Comparison of ENCODE assay signal across 6 mouse cellular contexts in the genomic region with DNA sequence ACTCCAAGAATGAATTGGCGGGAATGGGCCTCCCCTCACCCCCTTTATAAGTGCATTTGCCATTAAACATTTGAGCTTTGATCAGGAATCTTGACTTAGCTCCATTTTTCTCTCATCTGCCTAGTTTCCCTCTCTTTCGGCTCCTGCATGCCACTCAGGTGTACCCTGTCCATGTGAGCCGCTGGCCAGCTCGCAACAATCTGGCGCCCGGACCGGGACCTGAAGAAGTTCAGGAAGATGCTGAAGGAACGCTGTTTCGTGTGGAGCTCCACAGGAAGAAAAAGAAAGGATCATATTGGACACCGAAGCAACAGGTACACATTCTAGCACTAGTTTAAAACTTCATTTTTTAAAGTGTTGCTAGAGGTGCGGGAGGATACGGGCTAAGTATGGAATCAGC.
DNase-seq lines count a peak whose midpoint lies in the region; TF ChIP-seq lines count a peak whose summit lies in the region.
"Not testable (repeated sequence)": the region's sequence is repeated elsewhere in the genome, so short reads cannot be mapped to it uniquely, and the experiment has no call there.

No protein-coding gene starts in this region.

- not testable (repeated sequence) for H3K27me3 ChIP-seq in E14TG2a.4 (ENCODE audit: insufficient read depth, low read length)

- intact Hi-C loops in gastrocnemius, postnatal 14 days (cut with DNase I; ENCODE audit: low total_unique reads), result not testable (repeated sequence)

- TF ChIP-seq CTCF in E14TG2a.4 (conservative IDR thresholded peaks at IDR 0.05; ENCODE audit: low read length), result not testable (repeated sequence)

- not testable (repeated sequence) for H3K4me1 ChIP-seq in E14TG2a.4 (replicated peaks; ENCODE audit: low read depth, low read length)

- DNase-seq in adrenal gland, postnatal 14 days, result peak; percentile 3
- peak; percentile 1 for DNase-seq in gastrocnemius, postnatal 14 days
- DNase-seq in heart, adult 11 months, result peak; percentile 84
- DNase-seq in ovary, postnatal 36 days (ENCODE audit: low spot score), result peak; percentile 2
- peak; percentile 8 for DNase-seq in urinary bladder, postnatal 10 days (ENCODE audit: low spot score)

- H3K36me3 ChIP-seq in E14TG2a.4 (ENCODE audit: insufficient read depth, low read length), result not testable (repeated sequence)

- H3K9me3 ChIP-seq in E14TG2a.4 (ENCODE audit: low read length), result peaks cover 87% of the 10 kb centered on the region

- H3K4me3 ChIP-seq in E14TG2a.4 (replicated peaks; ENCODE audit: low read length), result 0 out of 2 replicates have a peak overlapping the region, but pooled peaks have one; percentile 18

Comparison
In these comparisons a context has a peak if more than half of its experiments do, and no peak if none do; other contexts are left out.
1. Peak in every context shown above with its lines: DNase-seq and H3K4me3 ChIP-seq.
2. DNase-seq: peak in every context shown above with its lines; median percentile 84 in heart, adult 11 months; 8 in urinary bladder, postnatal 10 days; 3 in adrenal gland, postnatal 14 days; 2 in ovary, postnatal 36 days; 1 in gastrocnemius, postnatal 14 days.